Mouse (Mus musculus): ENCODE measurements around the gene Sec24b. TPM values are rescaled to one million over a fixed set of nuclear protein-coding genes. Genes with fewer than 3 reads are reported as not detected.

The Sec24b gene
- polyA plus RNA-seq, 1 experiment = 60.6 TPM

Other genes starting within 250 kb of the Sec24b start
- gene Rrh, start 239.0 kb downstream of the Sec24b start, polyA plus RNA-seq (2012; rRNA removed) = 0.19 and 0.24 TPM in 2 replicates
- 42.3 and 44.0 TPM in 2 replicates for gene Gar1, start 230.2 kb downstream of the Sec24b start, polyA plus RNA-seq (2012; rRNA removed)
- gene Cfi, start 225.7 kb downstream of the Sec24b start, polyA plus RNA-seq (2012; rRNA removed) = 0.34 and 0.39 TPM in 2 replicates
- gene Pla2g12a, start 182.9 kb downstream of the Sec24b start, polyA plus RNA-seq (2012; rRNA removed) = 20.2 and 23.8 TPM in 2 replicates
- 38.2 and 48.0 TPM in 2 replicates for gene Casp6, start 160.1 kb downstream of the Sec24b start, polyA plus RNA-seq (2012; rRNA removed)
- 12.2 and 12.5 TPM in 2 replicates for gene Mcub, start 91.3 kb downstream of the Sec24b start, polyA plus RNA-seq (2012; rRNA removed)
- gene Col25a1, start 69.9 kb upstream of the Sec24b start, polyA plus RNA-seq (2012; rRNA removed) = 23.1 and 24.7 TPM in 2 replicates